Mouse (Mus musculus) hematopoietic stem cell, adult 5-6 weeks (primary cell): Measurements from ENCODE around the gene Dmgdh. TPM values are rescaled to one million over a fixed set of nuclear protein-coding genes. Genes with fewer than 3 reads are reported as not detected.
A peak's percentile ranks its signal among the peaks of the same experiment; 100 is the strongest.

ENCODE experiments used
- ATAC-seq, 2 experiments: fragments of 125-278 bp in 1 of 2; replicated peaks in 1 of 2; 2 replicates each; pipeline ENCODE4 v1.8.0; 2016 to 2017; ENCODE audit warnings: inconsistent platforms in 2 of 2, mild to moderate bottlenecking in 2 of 2, moderate number of reproducible peaks in 2 of 2, low read depth in 1 of 2, moderate TSS enrichment in 1 of 2; ENCODE audit not compliant: low FRiP score in 2 of 2, poor library complexity in 2 of 2, severe bottlenecking in 2 of 2, insufficient read depth in 1 of 2, low TSS enrichment in 1 of 2
- total RNA-seq: library from RNA; stranded (forward); fragments of 172-1452, 232-1000 nt; gene quantifications from 2 replicates; pipeline ENCODE4 v1.2.3, GENCODE M21; 2017

Gene Dmgdh
- total RNA-seq, 1 experiment from 2014 or later: not detected

DNA sequence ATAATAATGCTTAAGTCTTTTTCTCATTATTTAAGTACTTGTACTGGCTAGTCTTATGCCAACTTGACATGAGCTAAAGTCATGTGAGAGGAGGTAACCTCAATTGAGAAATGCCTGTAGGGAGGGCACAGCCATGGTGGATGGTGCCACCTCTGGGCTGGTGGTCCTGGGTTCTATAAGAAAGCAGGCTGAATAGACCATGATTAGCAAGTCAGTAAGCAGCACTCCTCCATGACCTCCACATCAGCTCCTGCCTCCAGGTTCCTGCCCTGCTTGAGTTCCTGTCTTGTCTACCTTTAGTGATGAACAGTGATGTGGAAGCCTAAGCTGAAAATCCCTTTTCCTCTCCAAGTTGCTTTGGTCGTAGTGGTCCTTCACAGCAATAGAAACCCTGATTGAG is 16.6 kb downstream of the Dmgdh start:
- ATAC-seq: no peak

DNA sequence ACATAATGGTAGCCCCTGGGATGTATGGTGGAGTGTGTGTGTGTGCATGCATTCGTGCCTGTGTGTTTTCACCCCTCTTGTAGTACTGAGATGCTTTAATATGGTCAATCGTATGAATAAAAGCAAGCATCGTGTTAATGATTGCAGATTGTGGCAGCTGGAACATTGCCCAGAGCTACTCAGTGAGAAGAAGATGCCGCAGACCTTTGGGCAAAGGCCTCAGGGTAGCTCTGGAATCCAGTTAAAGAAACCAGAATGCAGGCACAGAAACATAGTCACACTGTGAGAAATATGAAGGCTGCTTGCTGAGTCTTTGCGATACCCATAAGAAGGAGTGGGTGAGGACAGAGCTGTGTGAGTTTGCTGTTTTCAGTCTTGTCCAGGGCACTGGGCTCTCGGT is 24.6 kb downstream of the Dmgdh start:
- no peak for ATAC-seq

DNA sequence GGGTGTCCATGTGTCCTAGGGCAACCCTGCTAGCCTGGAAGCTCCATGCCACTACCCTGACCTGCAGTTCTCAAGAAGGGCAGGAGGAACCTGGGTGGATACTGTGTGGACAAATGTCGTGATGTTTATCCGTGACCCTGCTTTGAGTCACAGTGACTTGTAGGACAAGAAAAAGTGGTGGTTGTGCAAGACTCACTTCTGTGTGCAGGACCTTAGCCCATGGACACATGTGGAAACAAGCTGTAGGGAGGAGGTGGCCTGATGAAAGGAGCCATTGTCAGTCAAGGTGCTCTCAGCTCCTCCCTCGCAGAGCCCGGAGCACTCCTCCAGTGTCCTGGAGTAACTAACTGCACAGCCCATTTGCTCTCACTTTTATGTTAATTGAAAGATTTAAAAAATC is 31.5 kb downstream of the Dmgdh start:
- ATAC-seq: no peak

DNA sequence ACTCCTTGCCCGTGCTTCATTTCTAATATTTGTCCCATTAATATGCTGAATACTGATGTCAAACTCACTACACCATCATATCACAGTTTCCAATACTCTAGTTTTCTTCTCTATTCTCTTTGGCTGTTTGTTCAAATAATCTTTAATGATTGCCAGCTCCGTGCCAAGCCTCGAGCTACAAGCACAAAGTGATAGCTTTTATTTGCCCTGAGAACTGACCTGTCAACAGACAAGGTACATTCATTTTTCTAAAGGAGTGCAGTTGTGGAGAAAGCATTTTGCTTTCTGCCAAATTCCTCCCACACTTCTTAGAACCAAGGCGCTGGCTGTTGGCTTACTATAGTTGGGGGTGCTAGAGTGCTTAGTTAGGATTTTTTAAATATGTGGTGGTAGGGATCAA is 33.0 kb downstream of the Dmgdh start:
- ATAC-seq: no peak

DNA sequence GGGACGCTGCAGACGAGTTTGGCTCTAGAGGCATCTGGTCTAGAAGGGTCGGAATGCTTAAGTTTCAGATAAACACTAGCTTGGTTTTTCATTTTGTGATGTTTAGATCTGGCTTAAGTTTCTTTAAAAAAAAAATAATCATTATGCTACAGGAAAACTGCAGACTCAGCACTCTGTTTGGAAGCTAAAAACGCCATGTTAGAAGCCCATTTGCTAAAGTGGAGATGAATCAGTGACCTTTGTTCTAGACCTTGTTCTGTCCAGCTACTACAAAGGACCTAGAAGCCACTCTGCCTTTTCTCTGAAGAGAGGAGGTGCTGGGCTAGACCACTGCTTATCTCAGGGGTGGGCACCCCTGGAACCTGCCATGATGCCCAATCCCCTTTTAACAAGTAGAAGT is 36.1 kb downstream of the Dmgdh start:
- ATAC-seq: no peak

DNA sequence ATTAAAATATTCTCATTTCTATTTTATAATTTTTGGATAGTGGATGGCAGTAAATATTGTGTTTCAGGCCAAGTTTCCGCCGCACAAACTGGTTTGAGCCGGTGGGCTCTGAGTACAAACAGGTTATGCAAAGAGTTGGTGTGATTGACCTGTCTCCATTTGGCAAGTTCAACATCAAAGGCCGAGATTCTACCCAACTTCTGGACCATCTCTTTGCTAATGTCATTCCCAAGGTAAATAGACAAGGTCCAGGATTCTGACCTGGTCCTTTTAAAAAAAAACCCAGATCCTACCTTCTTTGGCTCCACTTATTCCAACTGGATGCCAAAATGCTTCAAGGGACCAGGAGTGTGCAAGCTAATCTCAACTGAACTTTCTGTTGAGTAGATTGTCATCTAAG is 37.0 kb downstream of the Dmgdh start:
- no peak for ATAC-seq

DNA sequence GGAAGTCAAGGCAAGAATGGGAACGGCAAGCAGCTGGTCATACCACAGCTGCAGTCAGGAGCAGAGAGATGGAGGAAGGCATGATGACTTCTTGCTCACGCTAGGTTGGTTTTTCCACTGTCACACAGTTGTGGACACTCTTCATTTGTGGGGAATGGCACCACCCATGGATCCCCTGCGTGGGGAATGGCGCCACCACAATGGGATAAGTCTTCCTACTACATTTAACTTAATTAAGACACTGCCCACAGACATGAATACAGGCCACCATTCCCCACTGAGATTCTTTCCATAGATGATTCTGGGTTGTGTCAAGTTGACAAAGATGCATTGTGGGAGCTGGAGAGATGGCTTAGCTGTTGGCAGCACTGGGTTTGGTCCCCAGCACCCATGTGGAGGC is 38.1 kb downstream of the Dmgdh start:
- ATAC-seq: no peak

DNA sequence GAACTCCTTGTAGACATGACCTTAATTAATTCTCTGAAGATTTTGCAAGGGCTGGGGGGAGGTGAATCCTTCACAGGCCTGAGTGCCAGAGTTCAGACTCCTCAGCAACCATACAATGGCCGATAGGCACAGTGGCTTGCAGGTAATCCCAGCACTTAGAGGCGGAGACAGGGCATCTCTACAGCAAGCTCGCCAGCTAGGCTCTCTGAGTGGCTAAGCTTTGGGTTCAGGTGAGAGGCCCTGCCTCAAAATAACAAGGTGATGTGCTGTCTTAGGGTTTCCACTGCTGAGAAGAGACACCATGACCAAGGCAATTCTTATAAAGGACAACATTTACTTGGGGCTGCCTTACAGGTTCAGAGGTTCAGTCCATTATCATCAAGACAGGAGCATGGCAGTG is 39.6 kb downstream of the Dmgdh start:
- ATAC-seq: no peak

DNA sequence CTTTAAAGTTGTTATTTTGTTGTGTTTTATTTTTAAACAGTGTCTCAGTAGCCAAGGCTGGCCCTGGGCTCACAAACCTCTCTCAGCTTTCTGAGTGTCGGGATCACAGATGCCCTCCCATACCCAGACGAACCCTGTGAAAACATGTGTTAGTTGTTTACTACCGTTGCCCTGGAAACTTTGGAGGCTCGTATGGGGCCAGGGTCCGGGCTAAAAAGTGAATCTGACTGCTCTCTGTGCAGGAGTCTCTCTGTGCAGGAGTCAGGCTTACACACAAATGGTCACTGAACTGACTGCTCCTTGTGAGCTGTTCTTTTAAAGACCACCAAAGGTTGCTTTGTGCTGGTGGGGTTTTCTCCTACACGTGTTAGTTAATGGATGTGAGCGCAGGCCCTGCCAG is 42.9 kb downstream of the Dmgdh start:
- no peak for ATAC-seq

DNA sequence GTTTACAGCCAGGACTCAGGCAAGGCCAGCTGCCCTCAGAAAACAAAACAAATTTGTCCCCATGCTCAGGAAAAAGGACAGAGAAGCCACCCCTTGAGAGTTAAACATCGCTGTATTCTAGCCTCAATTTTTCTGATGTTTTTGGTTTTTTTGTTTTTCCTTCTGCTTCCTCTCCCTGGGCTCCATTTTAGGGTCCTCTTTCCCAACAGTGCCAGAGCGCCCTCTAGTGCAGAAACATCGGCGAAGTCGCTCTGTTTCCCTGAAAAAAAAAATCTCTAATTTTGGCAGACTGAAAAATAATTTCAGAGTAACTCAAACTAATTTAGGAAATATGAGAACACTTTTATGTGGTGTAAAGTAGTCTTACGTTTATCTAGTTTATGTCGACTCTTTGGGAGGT is 44.7 kb downstream of the Dmgdh start:
- ATAC-seq: peak; percentile 39 to 67; a peak in 3 of 4 replicates

DNA sequence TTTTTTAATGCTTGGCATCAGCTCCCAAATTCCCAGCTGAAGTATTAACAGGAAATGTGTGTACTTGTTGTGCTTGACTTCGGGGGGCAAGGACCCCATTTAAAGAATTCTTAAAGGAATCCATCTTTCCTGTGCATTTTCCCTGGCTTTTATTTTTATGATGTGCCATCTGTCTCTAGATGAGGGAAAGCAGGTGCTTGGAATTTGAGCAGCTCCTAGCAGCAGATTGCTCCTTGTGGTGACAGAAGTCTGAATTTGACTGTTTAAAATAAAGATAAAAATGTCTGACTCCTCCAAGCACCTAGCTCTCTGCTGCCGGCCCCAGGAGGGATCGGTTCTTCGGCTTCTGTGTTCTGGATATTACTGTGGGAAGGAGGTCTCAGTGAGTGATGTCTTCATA is 47.7 kb downstream of the Dmgdh start:
- ATAC-seq: no peak

DNA sequence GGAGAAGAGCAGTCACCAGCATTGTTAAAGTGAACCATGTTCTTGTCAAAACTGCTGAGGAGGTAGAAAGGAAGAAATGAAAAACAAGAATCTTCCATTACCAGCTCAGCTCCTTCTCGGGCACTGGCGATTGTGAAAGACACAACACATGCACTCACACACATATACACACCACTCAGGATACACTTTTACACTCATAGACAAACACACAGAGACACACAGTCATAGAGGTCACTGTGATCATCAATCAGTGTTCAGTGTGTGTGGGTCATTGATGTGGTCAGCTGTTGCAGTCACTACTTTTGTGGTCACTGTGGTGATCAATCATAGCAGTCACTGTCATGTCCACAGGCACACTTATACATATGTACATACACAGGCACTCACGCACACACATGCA is 49.2 kb downstream of the Dmgdh start:
- ATAC-seq: no peak

DNA sequence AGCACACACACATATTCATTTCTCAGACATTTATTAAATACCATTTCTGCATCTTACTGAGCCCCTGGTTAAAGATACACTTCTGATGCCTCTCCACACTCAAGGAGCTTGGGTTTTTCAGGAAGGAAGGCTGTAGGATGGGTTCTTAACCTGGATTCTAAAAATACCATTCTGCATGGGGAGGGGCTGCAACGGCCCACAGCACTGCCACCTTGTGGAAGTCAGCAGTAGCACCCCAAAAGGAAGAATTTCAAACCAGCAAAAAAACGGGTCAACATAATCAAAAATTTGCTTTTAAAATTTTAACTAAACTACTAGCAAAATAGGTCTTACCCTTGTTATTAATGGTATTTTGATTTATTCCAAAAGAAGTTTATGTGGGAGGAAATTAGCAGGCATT is 50.0 kb downstream of the Dmgdh start:
- ATAC-seq: no peak; a peak in 1 of 4 replicates

DNA sequence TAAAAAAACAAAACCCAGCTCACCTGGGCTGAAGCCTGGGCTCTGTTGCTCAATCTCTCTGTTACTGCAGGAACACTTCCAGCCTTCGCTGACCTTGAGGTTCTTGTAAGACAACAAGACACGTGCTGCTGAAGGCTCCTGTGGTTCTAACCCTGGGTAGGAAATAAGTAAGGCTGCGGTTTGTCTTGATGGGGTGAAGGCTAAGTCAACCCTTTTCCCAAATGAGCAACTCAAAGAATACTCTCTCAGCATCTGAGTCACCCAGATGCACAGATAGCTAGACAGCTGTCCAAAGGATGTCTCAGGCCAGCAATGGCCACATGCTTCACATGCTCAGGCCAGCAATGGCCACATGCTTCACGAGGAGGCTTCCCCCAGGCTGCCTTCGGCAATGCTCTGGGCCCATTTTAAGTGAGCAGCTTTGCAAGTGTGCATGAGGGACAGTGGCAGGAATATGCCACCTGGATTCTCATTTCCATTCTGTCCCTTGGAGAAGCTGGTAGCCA is 61.0 kb downstream of the Dmgdh start:
- ATAC-seq: no peak

DNA sequence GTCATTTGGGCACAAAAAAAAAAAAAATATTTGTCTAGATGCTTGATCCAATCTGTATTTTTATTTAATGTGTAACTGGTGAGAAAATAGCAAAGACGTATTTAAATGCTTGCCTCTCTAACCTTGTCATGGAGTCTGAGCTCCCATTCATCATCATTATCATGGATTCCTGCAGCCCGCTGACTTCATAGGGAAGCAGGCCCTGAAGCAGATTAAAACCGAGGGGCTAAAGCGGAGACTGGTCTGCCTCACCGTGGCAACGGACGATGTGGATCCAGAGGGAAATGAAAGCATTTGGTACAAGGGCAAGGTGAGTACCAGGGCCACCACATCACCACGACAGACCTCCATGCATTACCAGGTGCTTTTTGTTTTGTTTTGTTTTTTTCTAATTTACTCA is 69.9 kb downstream of the Dmgdh start:
- no peak for ATAC-seq

DNA sequence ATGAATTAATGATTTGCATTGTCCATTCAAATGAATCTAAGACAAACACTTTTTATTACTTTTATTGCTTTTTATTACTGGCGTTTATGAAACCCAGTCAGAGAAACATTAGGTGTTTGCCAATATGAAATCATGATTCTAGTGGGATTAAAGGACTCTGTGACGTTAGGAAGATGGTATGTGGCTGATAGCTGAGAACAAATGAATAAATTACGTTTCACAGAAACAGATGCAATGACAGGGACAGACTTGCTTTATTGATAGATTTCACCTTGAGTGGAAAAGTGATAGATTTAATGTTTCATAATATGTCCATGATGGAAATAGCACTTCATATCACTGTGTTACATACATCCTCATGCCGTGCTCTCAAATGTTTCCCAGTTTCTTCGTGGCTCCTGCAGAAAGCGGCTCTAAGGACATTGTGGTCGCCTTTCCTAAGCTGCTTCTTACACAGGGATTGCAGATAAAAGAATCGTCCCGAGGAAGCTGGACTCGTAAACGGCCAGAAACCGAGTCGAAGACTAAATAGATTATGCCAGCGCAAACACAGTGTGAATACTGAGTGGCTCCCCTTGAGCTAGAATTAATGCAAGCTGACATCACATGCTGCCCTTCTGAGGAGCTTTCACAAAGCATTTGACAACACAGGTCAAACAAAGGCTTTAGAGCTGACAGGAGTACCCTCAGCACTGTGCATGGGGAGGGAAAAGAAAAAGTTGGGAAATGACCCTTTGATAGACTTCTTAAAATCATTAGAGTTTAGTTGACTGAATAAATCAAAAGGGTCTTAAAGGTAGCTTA is 78.6 kb downstream of the Dmgdh start:
- no peak for ATAC-seq

DNA sequence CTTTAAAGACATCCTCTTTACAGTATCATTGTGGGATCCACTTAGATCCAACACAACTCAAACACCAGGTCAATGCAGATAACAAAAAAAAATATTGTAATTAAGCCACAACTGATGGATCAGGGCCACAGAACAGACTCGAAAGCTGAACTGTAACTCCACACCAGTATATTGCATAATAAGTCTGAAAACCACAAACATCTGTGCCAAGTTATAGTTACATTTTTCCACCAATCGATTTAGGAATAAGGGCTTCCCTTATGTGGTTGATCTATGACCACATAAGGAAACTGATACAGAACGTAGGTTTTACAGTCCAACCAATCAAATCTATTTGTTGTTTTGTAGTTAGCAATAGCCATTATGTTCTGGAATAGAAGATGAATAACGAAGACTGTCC is 80.9 kb downstream of the Dmgdh start:
- ATAC-seq: peak; percentile 62 to 74; a peak in 3 of 4 replicates

DNA sequence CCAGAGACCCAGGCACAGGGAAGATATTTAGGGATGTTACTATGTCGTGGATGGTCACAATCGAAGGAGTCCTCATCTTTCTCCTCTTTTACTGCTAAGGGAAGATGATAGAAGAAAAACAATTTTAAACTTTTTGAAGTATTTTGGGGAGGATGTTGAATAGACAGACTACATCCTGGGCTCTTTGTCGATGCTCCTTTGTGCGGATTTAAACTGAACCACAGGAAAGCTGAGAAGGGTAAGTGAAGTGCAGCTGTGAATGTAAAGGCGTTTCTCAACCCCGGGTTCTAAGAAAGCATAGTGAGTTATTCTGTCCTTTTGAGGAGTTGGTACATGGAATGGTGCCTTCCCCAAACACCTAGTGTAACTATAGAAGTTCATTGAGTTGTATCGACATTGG is 82.4 kb downstream of the Dmgdh start:
- no peak for ATAC-seq

DNA sequence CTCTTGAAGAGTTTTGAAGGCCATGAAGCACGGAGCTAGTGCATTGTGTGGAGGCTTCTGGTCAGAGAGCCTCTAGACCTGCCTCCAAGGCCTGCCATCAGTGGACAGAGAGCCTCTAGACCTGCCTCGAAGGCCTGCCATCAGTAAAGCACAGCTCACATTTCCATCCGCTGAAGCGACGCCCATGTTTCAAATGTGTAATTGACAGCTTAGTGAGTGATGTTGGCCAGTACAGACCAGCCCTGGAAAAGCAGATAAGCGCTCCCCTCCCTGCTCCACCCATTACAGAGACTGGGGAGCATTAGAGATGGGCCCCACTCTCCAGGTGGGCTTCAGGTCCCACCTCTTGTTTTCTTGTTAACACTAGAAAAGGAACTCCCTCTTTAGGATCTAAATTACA is 83.3 kb downstream of the Dmgdh start:
- 0 out of 4 replicates have a peak, but pooled peaks of 1 of the 2 experiments have one; percentile 0 for ATAC-seq
